Mouse (Mus musculus): ENCODE measurements at regions not wholly inside any gene's neighbourhood (a gene's known extent, or its start where the extent isn't known, plus 50 kb on each side); places are given as distances from the start of the nearest gene placed in this dataset.
"Not testable (repeated sequence)": the region's sequence is repeated elsewhere in the genome, so short reads cannot be mapped to it uniquely, and the experiment has no call there.

GRCm38 (mm10) chr15:19458485-19458884 is 639.7 kb downstream of the Cdh10 start:
- DNase-seq: no peak

- DNase-seq: no peak
These were observed 654.8 kb downstream of the Cdh10 start for GRCm38 (mm10) chr15:19473521-19473920.

GRCm38 (mm10) chr15:19493556-19493955 is 674.8 kb downstream of the Cdh10 start:
- DNase-seq: not testable (repeated sequence)

- DNase-seq: no peak
These were observed 700.6 kb downstream of the Cdh10 start for GRCm38 (mm10) chr15:19519377-19519776.

- no peak for DNase-seq
These were observed 721.9 kb downstream of the Cdh10 start for GRCm38 (mm10) chr15:19540676-19541075.

GRCm38 (mm10) chr15:19549757-19550156 is 731.0 kb downstream of the Cdh10 start:
- no peak for DNase-seq

GRCm38 (mm10) chr15:19584769-19585168 is 766.0 kb downstream of the Cdh10 start:
- DNase-seq: no peak

GRCm38 (mm10) chr15:19585281-19585680 is 766.5 kb downstream of the Cdh10 start:
- no peak for DNase-seq

- no peak for DNase-seq
These were observed 775.0 kb downstream of the Cdh10 start for GRCm38 (mm10) chr15:19593746-19594145.

GRCm38 (mm10) chr15:19622367-19622766 is 803.6 kb downstream of the Cdh10 start:
- DNase-seq: not testable (repeated sequence)

- DNase-seq: no peak
These were observed 781.7 kb upstream of the Cdh12 start for GRCm38 (mm10) chr15:19667380-19667779.

- peak in 1 of 2 experiments; percentile 7 for DNase-seq
These were observed 773.5 kb upstream of the Cdh12 start for GRCm38 (mm10) chr15:19675545-19675944.

GRCm38 (mm10) chr15:19687239-19687638 is 761.8 kb upstream of the Cdh12 start:
- DNase-seq: no peak

GRCm38 (mm10) chr15:19711764-19712163 is 737.3 kb upstream of the Cdh12 start:
- DNase-seq: no peak

Data from heart, adult 18-20 months (tissue).